Mouse (Mus musculus) kidney, embryonic 14.5 days (tissue): Measurements from ENCODE around the gene Lyst. TPM values are rescaled to one million over a fixed set of nuclear protein-coding genes. Genes with fewer than 3 reads are reported as not detected.

ENCODE experiments used
- ATAC-seq: fragments of 200-750 bp; cut with Nextera tagmentation; 2 replicates; pipeline ENCODE4 v1.8.0; 2017; ENCODE audit warnings: moderate number of reproducible peaks, mild to moderate bottlenecking, moderate TSS enrichment, moderate library complexity; ENCODE audit not compliant: low FRiP score, low TSS enrichment
- H3K27ac ChIP-seq: fragments of 300-500 bp; sonication (generic); 2 replicates; pipeline ENCODE4 v1.5.1; 2014; ENCODE audit warnings: low read depth, mild to moderate bottlenecking, low read length, moderate library complexity, mixed read lengths
- H3K27me3 ChIP-seq: fragments of 300-500 bp; sonication (generic); 2 replicates; pipeline ENCODE4 v1.6.1; 2014; ENCODE audit warnings: mild to moderate bottlenecking, low read length; ENCODE audit not compliant: control insufficient read depth, insufficient read depth
- H3K36me3 ChIP-seq: fragments of 300-500 bp; sonication (generic); 2 replicates; pipeline ENCODE4 v1.6.1; 2014; ENCODE audit warnings: low read length, mixed read lengths; ENCODE audit not compliant: control insufficient read depth, insufficient read depth
- H3K4me1 ChIP-seq: fragments of 300-500 bp; sonication (generic); 2 replicates; pipeline ENCODE4 v1.6.1; 2014; ENCODE audit warnings: low read length, mixed read lengths; ENCODE audit not compliant: control insufficient read depth, insufficient read depth
- H3K4me2 ChIP-seq: fragments of 300-500 bp; sonication (generic); replicated peaks from 2 replicates; pipeline ENCODE4 v1.6.1; 2014; ENCODE audit warnings: low read depth, mild to moderate bottlenecking, low read length
- H3K4me3 ChIP-seq: fragments of 300-500 bp; sonication (generic); 2 replicates; pipeline ENCODE4 v1.5.1; 2014; ENCODE audit warnings: mild to moderate bottlenecking, low read length
- H3K9ac ChIP-seq: fragments of 300-500 bp; sonication (generic); 2 replicates; pipeline ENCODE4 v1.6.1; 2014; ENCODE audit warnings: low read depth, mild to moderate bottlenecking, low read length, moderate library complexity
- H3K9me3 ChIP-seq: fragments of 300-500 bp; sonication (generic); 2 replicates; pipeline ENCODE4 v1.6.1; 2016; ENCODE audit warnings: low read length; ENCODE audit not compliant: control insufficient read depth
- WGBS: fragments of 180-500 bp; shearing (Covaris S2); extraction: QIAGEN DNeasy Blood & Tissue Kit; methylation state at CpG from one replicate; pipeline ENCODE4 v1.1.7; 2014; 5-methylcytosine and 5-hydroxymethylcytosine counted together
- polyA plus RNA-seq: library from polyadenylated mRNA; unstranded; fragments of >200 nt; fragmentation: Nextera tagmentation; extraction: Ambion mirVana; gene quantifications from 2 replicates; pipeline ENCODE4 v1.2.1, GENCODE M21; 2014

Gene Lyst
- polyA plus RNA-seq, 1 experiment from 2014 or later: 6.8 TPM

- no peak overlapping the region for H3K4me2 ChIP-seq
- no peaks in the 10 kb centered on the region for H3K36me3 ChIP-seq
- H3K27ac ChIP-seq: no peak overlapping the region
- H3K27me3 ChIP-seq: no peaks in the 10 kb centered on the region
- no peak overlapping the region for H3K9ac ChIP-seq
- ATAC-seq: no peak
- H3K4me1 ChIP-seq: no peaks in the 10 kb centered on the region
- H3K4me3 ChIP-seq: no peak overlapping the region
- no peaks in the 10 kb centered on the region for H3K9me3 ChIP-seq
Measured at GRCm38 (mm10) chr13:13569603-13570002, 20.6 kb upstream of the Lyst start.

DNA sequence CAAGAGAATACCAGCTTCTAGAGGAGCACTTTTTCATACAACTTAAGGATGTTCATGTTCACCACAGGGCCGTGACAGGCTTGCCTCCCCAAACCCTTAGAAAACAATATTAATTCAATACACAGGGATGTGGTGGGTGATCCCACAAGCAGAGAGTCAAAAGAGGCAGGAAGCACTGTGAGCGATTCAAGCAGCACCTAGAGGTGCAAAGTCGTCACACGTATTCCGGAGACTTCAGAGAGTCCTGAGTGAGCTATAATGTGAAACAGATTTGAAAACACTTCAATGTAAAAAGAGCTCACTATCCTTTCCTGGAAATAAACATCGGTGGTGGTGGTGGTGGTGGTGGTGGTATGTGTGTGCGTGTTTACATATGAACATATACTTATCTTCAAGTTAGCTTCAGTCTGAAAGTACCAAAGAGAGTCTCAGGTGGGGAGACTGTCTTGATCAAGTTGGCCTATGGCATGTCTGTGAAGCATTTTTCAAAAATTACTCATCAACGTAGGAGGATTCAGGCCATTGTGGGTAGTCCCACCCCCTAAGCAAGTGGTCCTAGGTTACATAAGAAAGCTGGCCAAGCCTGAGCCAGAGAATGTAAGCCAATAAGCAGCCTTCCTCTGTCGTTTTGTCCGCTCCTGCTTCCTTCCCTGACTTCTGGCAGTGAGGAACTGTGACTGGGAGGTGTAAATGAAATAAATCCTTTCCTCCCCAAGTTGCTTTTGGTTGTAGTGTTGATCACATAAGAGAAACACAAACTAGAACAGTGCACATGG is 17.9 kb upstream of the Lyst start:
- Histone ChIP-seq H3K4me1 (peaks cover 5% of the 10 kb centered on the region; the same call in 1 of the 2 replicates), H3K4me3 (no peak overlapping the region), H3K27ac (no peak overlapping the region), H3K27me3 (no peaks in the 10 kb centered on the region), H3K4me2 (no peak overlapping the region), H3K9me3 (no peaks in the 10 kb centered on the region), H3K36me3 (no peaks in the 10 kb centered on the region), H3K9ac (no peak overlapping the region)
- 71% methylated on average over 10 of the region's 10 CpGs for whole genome bisulfite sequencing
- ATAC-seq: no peak

GRCm38 (mm10) chr13:13572941-13573340 is 17.3 kb upstream of the Lyst start:
- Histone ChIP-seq H3K36me3 (no peaks in the 10 kb centered on the region), H3K4me1 (peaks cover 5% of the 10 kb centered on the region; the same call in 1 of the 2 replicates), H3K4me3 (no peak overlapping the region), H3K27ac (no peak overlapping the region), H3K27me3 (no peaks in the 10 kb centered on the region), H3K9ac (no peak overlapping the region), H3K9me3 (no peaks in the 10 kb centered on the region), H3K4me2 (no peak overlapping the region)
- WGBS: 85% methylated on average over 2 of the region's 2 CpGs
- ATAC-seq: no peak

DNA sequence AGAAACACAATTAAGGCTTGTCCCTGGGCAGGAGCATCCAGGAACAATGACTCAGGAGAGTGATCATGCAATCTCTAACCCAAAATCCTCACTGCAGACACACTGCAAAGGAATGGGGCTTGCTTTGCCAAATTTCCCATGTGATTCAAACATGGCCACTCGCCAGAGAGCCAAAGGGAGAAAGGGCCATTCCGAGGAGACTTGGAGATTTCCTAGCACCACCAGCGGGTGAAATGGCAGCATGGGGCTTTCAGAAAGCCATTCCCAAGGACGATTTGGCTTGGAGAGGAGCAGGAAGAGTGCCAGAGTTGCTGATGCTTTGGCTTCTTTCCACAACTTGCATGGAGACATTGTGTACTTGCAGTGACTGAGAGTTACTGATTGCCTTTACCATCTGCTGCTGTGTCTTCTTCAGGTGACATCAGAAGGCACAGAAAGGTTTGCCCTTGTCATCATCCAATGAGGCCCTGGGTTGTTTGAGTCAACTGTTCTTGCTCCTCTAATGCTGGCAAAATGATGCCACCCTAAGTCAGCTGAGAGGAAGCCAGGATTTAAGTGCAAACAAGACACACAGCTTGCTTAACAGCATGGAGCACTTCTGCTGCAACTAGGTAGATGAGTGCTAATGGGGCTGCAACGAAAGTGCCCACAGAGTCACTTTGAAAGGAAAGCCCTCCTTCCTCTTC is 16.5 kb upstream of the Lyst start:
- H3K4me3 ChIP-seq: no peak overlapping the region
- no peaks in the 10 kb centered on the region for H3K9me3 ChIP-seq
- ATAC-seq: no peak
- peaks cover 5% of the 10 kb centered on the region; the same call in 1 of the 2 replicates for H3K4me1 ChIP-seq
- H3K9ac ChIP-seq: no peak overlapping the region
- H3K4me2 ChIP-seq: no peak overlapping the region
- H3K36me3 ChIP-seq: no peaks in the 10 kb centered on the region
- no peak overlapping the region for H3K27ac ChIP-seq
- H3K27me3 ChIP-seq: no peaks in the 10 kb centered on the region
- whole genome bisulfite sequencing: 79% methylated on average over 5 of the region's 5 CpGs

- Histone ChIP-seq H3K27me3 (no peaks in the 10 kb centered on the region), H3K36me3 (no peaks in the 10 kb centered on the region), H3K9me3 (no peaks in the 10 kb centered on the region), H3K9ac (no peak overlapping the region), H3K4me1 (peaks cover 5% of the 10 kb centered on the region; the same call in 1 of the 2 replicates), H3K27ac (no peak overlapping the region), H3K4me3 (no peak overlapping the region), H3K4me2 (no peak overlapping the region)
- no peak for ATAC-seq
- 91% methylated on average over 8 of the region's 8 CpGs for WGBS
Measured at GRCm38 (mm10) chr13:13574258-13574870, 15.8 kb upstream of the Lyst start.

GRCm38 (mm10) chr13:13575106-13575505 is 15.1 kb upstream of the Lyst start:
- H3K27me3 ChIP-seq: no peaks in the 10 kb centered on the region
- no peak overlapping the region for H3K27ac ChIP-seq
- peaks cover 5% of the 10 kb centered on the region; the same call in 1 of the 2 replicates for H3K4me1 ChIP-seq
- no peak overlapping the region for H3K9ac ChIP-seq
- WGBS: 81% methylated on average over 8 of the region's 8 CpGs
- H3K9me3 ChIP-seq: no peaks in the 10 kb centered on the region
- H3K4me3 ChIP-seq: no peak overlapping the region
- no peak for ATAC-seq
- no peak overlapping the region for H3K4me2 ChIP-seq
- H3K36me3 ChIP-seq: no peaks in the 10 kb centered on the region

DNA sequence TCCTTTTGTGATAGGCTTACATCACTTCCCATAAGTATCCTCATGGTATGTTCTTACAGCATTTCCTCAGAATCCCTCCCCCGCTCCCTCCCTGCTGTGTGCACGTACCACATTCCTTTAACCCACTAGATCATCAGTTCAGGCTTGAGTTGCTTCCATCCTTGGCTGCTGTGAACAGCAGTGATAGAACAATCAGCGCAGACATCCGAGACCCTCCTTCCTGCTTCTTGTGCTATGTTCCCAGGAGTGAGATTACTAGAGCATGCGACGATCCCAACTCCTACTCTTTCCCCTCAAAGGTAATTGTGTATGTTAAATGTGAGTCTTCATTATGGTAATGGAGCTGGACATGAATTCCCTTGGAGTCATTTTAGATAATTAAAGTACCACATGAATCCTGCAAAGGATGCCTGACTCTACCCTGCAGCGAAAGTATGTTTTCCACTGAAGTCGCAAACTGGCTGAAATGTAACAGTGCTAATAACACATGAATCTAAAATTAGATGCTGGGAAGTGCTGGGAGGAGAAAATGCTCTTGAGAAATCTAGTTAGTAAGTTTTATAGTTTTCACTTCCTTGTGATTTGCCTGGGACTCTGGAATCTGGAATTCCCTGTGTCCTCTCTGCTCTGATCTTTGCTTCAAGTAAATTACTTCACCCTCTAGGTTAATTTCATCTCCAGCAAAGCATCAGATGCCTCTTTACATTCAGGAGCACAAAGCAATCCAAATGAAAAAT is 13.6 kb upstream of the Lyst start:
- H3K4me2 ChIP-seq: no peak overlapping the region
- H3K27me3 ChIP-seq: no peaks in the 10 kb centered on the region
- H3K27ac ChIP-seq: peak overlapping the region; percentile 67
- peak; percentile 95 for ATAC-seq
- no peaks in the 10 kb centered on the region for H3K36me3 ChIP-seq
- H3K9me3 ChIP-seq: no peaks in the 10 kb centered on the region
- WGBS: 25% methylated on average over 8 of the region's 8 CpGs
- H3K4me1 ChIP-seq: peaks cover 5% of the 10 kb centered on the region; the same call in 1 of the 2 replicates
- no peak overlapping the region for H3K9ac ChIP-seq
- no peak overlapping the region for H3K4me3 ChIP-seq

GRCm38 (mm10) chr13:13581988-13582387 is 8.2 kb upstream of the Lyst start:
- Histone ChIP-seq H3K4me3 (no peak overlapping the region), H3K27ac (no peak overlapping the region), H3K36me3 (no peaks in the 10 kb centered on the region), H3K27me3 (no peaks in the 10 kb centered on the region), H3K9me3 (no peaks in the 10 kb centered on the region), H3K4me1 (no peaks in the 10 kb centered on the region), H3K4me2 (no peak overlapping the region), H3K9ac (no peak overlapping the region)
- 68% methylated on average over 4 of the region's 4 CpGs for WGBS
- no peak for ATAC-seq
